Mouse (Mus musculus) ES-E14 (cell line): ENCODE measurements at regions not wholly inside any gene's neighbourhood (a gene's known extent, or its start where the extent isn't known, plus 50 kb on each side); places are given as distances from the start of the nearest gene placed in this dataset.

Source experiments
- CHD2 ChIP-seq: IDR thresholded peaks from 2 replicates; pipeline ENCODE4 v1.6.1; 2014; ENCODE audit warnings: mild to moderate bottlenecking, low read depth, low read length, inconsistent platforms
- HCFC1 ChIP-seq: IDR thresholded peaks from 2 replicates; pipeline ENCODE4 v1.6.1; 2012; ENCODE audit warnings: low read length, inconsistent platforms, borderline replicate concordance; ENCODE audit not compliant: insufficient read depth

- TF ChIP-seq CHD2: no peak
- no peak for TF ChIP-seq HCFC1
These were observed 691.5 kb downstream of the 1190002N15Rik start for GRCm38 (mm10) chr9:93846411-93846810.
